Mouse (Mus musculus): Measurements from ENCODE around the gene Cdh4. TPM values are rescaled to one million over a fixed set of nuclear protein-coding genes. Genes with fewer than 3 reads are reported as not detected.

Gene Cdh4
- polyA plus RNA-seq, 1 experiment: 0.11 TPM

- whole genome bisulfite sequencing: 68% methylated on average over 2 of the region's 2 CpGs
- no peak for DNase-seq (ENCODE audit: low read depth, low spot score)
Measured at GRCm38 (mm10) chr2:179709111-179709510, 266.9 kb downstream of the Cdh4 start.

GRCm38 (mm10) chr2:179712690-179713089, 270.5 kb downstream of the Cdh4 start:
- 71% methylated on average over 7 of the region's 7 CpGs for WGBS
- no peak for DNase-seq (ENCODE audit: low read depth, low spot score)

GRCm38 (mm10) chr2:179713326-179713725, 271.1 kb downstream of the Cdh4 start:
- no peak for DNase-seq (ENCODE audit: low read depth, low spot score)
- 49% methylated on average over 4 of the region's 4 CpGs for WGBS

- no peak for DNase-seq (ENCODE audit: low read depth, low spot score)
- 65% methylated on average over 3 of the region's 3 CpGs for WGBS
Measured at GRCm38 (mm10) chr2:179714145-179714544, 271.9 kb downstream of the Cdh4 start.

- no peak for DNase-seq (ENCODE audit: low read depth, low spot score)
- WGBS: 96% methylated on average over 1 of the region's 1 CpGs
Measured at GRCm38 (mm10) chr2:179715375-179715774, 273.1 kb downstream of the Cdh4 start.

GRCm38 (mm10) chr2:179720366-179720765, 278.1 kb downstream of the Cdh4 start:
- DNase-seq (ENCODE audit: low read depth, low spot score): no peak
- WGBS: 48% methylated on average over 3 of the region's 3 CpGs

GRCm38 (mm10) chr2:179721534-179722516, 279.6 kb downstream of the Cdh4 start:
- no peak for DNase-seq (ENCODE audit: low read depth, low spot score)
- 60% methylated on average over 18 of the region's 18 CpGs for WGBS

- WGBS: 59% methylated on average over 4 of the region's 4 CpGs
- no peak for DNase-seq (ENCODE audit: low read depth, low spot score)
Measured at GRCm38 (mm10) chr2:179722776-179723386, 280.6 kb downstream of the Cdh4 start.

- no peak for DNase-seq (ENCODE audit: low read depth, low spot score)
- WGBS: 87% methylated on average over 8 of the region's 8 CpGs
Measured at GRCm38 (mm10) chr2:179723401-179723800, 281.2 kb downstream of the Cdh4 start.

GRCm38 (mm10) chr2:179729002-179729401, 286.8 kb downstream of the Cdh4 start:
- DNase-seq (ENCODE audit: low read depth, low spot score): no peak
- WGBS: 51% methylated on average over 8 of the region's 8 CpGs

GRCm38 (mm10) chr2:179729802-179730201, 287.6 kb downstream of the Cdh4 start:
- 82% methylated on average over 4 of the region's 4 CpGs for WGBS
- no peak for DNase-seq (ENCODE audit: low read depth, low spot score)

- 48% methylated on average over 16 of the region's 16 CpGs for WGBS
- DNase-seq (ENCODE audit: low read depth, low spot score): no peak
Measured at GRCm38 (mm10) chr2:179733141-179733831, 291.1 kb downstream of the Cdh4 start.

- no peak for DNase-seq (ENCODE audit: low read depth, low spot score)
- WGBS: 89% methylated on average over 1 of the region's 1 CpGs
Measured at GRCm38 (mm10) chr2:179742419-179742818, 300.2 kb downstream of the Cdh4 start.

GRCm38 (mm10) chr2:179742828-179743227, 300.6 kb downstream of the Cdh4 start:
- DNase-seq (ENCODE audit: low read depth, low spot score): no peak
- WGBS: 71% methylated on average over 6 of the region's 6 CpGs

GRCm38 (mm10) chr2:179746491-179746890, 304.3 kb downstream of the Cdh4 start:
- DNase-seq (ENCODE audit: low read depth, low spot score): no peak
- WGBS: 42% methylated on average over 7 of the region's 7 CpGs

GRCm38 (mm10) chr2:179749399-179749798, 307.2 kb downstream of the Cdh4 start:
- DNase-seq (ENCODE audit: low read depth, low spot score): no peak
- 64% methylated on average over 3 of the region's 3 CpGs for WGBS

GRCm38 (mm10) chr2:179753811-179754210, 311.6 kb downstream of the Cdh4 start:
- 76% methylated on average over 9 of the region's 9 CpGs for WGBS
- DNase-seq (ENCODE audit: low read depth, low spot score): no peak

GRCm38 (mm10) chr2:179754776-179755175, 312.5 kb downstream of the Cdh4 start:
- DNase-seq (ENCODE audit: low read depth, low spot score): no peak
- 78% methylated on average over 11 of the region's 11 CpGs for WGBS

- WGBS: 56% methylated on average over 9 of the region's 9 CpGs
- DNase-seq (ENCODE audit: low read depth, low spot score): no peak
Measured at GRCm38 (mm10) chr2:179761718-179762441, 319.6 kb downstream of the Cdh4 start.

Data from large intestine, adult 2 months (tissue).